Mouse (Mus musculus): ENCODE measurements around the gene Cryba4. TPM values are rescaled to one million over a fixed set of nuclear protein-coding genes. Genes with fewer than 3 reads are reported as not detected.

Gene Cryba4
- total and polyA plus RNA-seq, 3 experiments, result 5.3 to 14.4 (median 7.1) TPM

- Histone ChIP-seq H3K79me2 (replicated peaks; ENCODE audit: control insufficient read depth, insufficient read depth, low read length) (peaks cover 5% of the 10 kb centered on the region), H3K9ac (ENCODE audit: low read depth, low read length) (no peak overlapping the region), H3K27ac (peak overlapping the region; percentile 71), H3K27me3 (ENCODE audit: control insufficient read depth, insufficient read depth, low read length) (no peaks in the 10 kb centered on the region), H3K4me1 (ENCODE audit: control insufficient read depth, insufficient read depth, low read length) (peaks cover 55% of the 10 kb centered on the region), H3K4me3 (no peak overlapping the region), H3K36me3 (ENCODE audit: control insufficient read depth, insufficient read depth, low read length) (no peaks in the 10 kb centered on the region; the same call in 1 of the 2 replicates)
- DNase-seq, result no peak
- WGBS, result 60% methylated on average over 15 of the region's 15 CpGs
- TF ChIP-seq CTCF (IDR thresholded peaks at IDR 0.05) (no peak), EP300 (IDR thresholded peaks at IDR 0.05; ENCODE audit: insufficient read depth, low read depth, low read length) (no peak), POLR2A (IDR thresholded peaks at IDR 0.05; ENCODE audit: insufficient read depth, low read depth, low read length) (no peak)
- intact Hi-C loops (cut with DNase I), result loop anchor here (1.0 to 2.0 kb wide), 2 partner anchors 8 to 46 kb away; partner anchors contain the start of gene Tfip11
Measured at GRCm38 (mm10) chr5:112280863-112281660, 28.7 kb upstream of the Cryba4 start.

GRCm38 (mm10) chr5:112280151-112280550 lies 27.8 kb upstream of the Cryba4 start:
- peak; percentile 47 to 73 for DNase-seq
- 43% methylated on average over 7 of the region's 7 CpGs for WGBS
- Histone ChIP-seq H3K4me1 (ENCODE audit: control insufficient read depth, insufficient read depth, low read length) (peaks cover 49% of the 10 kb centered on the region), H3K4me3 (no peak overlapping the region), H3K79me2 (replicated peaks; ENCODE audit: control insufficient read depth, insufficient read depth, low read length) (no peaks in the 10 kb centered on the region; the same call in 1 of the 2 replicates), H3K36me3 (ENCODE audit: control insufficient read depth, insufficient read depth, low read length) (no peaks in the 10 kb centered on the region; the same call in 1 of the 2 replicates), H3K27ac (peak overlapping the region; percentile 71), H3K9ac (ENCODE audit: low read depth, low read length) (peak overlapping the region; percentile 0; the same call in 1 of the 2 replicates), H3K27me3 (ENCODE audit: control insufficient read depth, insufficient read depth, low read length) (no peaks in the 10 kb centered on the region)
- intact Hi-C loops (cut with DNase I), result loop anchor here (1.0 to 2.0 kb wide), 2 partner anchors 9 to 47 kb away; partner anchors contain the start of gene Tfip11
- TF ChIP-seq EP300 (IDR thresholded peaks at IDR 0.05; ENCODE audit: insufficient read depth, low read depth, low read length), result no peak
- no peak for TF ChIP-seq POLR2A (IDR thresholded peaks at IDR 0.05; ENCODE audit: insufficient read depth, low read depth, low read length)
- TF ChIP-seq CTCF (IDR thresholded peaks at IDR 0.05), result no peak

DNA sequence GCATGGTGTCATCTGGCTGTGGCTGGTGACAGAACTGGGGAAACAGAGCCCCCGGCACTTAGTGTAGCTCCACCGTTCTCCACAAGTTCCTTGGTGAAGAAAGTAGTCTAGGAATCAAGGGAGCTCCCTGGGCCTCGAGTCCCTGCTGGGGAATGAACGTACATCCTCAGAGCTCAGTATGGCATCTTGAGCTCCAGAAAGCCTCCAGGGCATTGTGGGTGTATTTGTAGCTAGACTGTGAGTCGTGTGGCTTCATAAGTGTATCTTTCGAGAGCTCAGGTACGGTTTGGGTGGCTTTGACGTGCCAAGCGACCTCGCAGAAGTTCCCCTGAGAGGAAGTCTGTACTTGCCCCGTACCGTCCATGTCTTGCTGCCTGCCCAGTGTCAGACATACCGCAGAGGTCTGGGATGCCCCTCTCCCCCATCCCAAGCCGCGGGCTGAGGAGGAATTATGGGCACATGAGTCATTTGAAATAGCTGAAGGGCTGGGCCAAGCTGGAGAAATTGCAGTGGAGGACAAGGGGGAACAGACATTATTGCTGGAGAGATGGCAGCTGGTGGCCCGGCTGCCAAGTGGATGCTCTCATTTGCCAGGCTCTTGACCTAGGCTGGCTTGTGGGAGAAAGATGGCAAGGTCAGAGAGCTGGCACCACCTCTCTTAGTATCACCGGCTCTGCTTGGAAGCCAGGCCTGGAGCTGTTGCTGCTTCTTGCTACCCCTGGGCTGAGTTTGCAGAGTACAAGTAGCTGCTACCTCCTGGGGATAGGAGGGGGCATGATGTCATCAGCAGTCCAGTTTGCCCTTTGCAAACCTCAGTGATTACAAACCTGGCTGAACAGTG lies 27.1 kb upstream of the Cryba4 start:
- H3K4me1 ChIP-seq (ENCODE audit: control insufficient read depth, insufficient read depth, low read length), result peaks cover 42% of the 10 kb centered on the region
- no peaks in the 10 kb centered on the region for H3K27me3 ChIP-seq (ENCODE audit: control insufficient read depth, insufficient read depth, low read length)
- H3K79me2 ChIP-seq (replicated peaks; ENCODE audit: control insufficient read depth, insufficient read depth, low read length), result no peaks in the 10 kb centered on the region; the same call in 1 of the 2 replicates
- H3K9ac ChIP-seq (ENCODE audit: low read depth, low read length), result peak overlapping the region; percentile 6; the same call in 1 of the 2 replicates
- DNase-seq, result peak; percentile 61 to 79
- no peak for TF ChIP-seq EP300 (IDR thresholded peaks at IDR 0.05; ENCODE audit: insufficient read depth, low read depth, low read length)
- no peak for TF ChIP-seq CTCF (IDR thresholded peaks at IDR 0.05)
- TF ChIP-seq POLR2A (IDR thresholded peaks at IDR 0.05; ENCODE audit: insufficient read depth, low read depth, low read length), result no peak
- H3K27ac ChIP-seq, result peak overlapping the region; percentile 71
- intact Hi-C loops (cut with DNase I), result loop anchor here (1.0 to 2.0 kb wide), 2 partner anchors 10 to 47 kb away; partner anchors contain the start of gene Tfip11
- no peak overlapping the region; the same call in 1 of the 2 replicates for H3K4me3 ChIP-seq
- WGBS, result 21% methylated on average over 17 of the region's 17 CpGs
- no peaks in the 10 kb centered on the region; the same call in 1 of the 2 replicates for H3K36me3 ChIP-seq (ENCODE audit: control insufficient read depth, insufficient read depth, low read length)

DNA sequence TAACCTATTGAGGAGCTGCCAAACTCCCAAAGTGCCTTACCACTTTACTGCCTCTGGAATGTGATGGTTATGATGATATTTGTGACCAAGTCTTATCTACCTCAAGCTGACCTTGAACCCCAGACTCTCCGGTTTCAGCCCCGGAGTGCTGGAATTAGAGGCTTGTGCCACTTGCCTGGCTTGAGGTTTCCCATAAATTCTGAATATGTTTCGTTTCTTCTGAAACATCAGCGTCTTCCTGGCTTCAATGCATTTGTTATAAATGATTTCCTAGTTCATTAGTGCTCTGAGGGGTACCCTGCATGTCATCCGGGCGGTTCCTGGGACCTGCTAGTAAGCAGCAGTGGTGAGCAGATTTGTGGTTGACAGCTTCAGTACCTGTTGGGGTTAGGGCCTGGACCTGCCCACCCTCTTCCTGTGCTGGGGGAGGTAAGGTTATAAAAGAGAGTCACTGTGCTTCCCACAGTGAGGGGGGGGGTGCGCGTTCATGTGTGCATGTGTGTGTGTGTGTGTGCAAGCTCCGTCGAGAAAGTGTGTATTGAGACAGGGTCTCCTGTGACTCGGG lies 25.7 kb upstream of the Cryba4 start:
- H3K4me1 ChIP-seq (ENCODE audit: control insufficient read depth, insufficient read depth, low read length), result peaks cover 33% of the 10 kb centered on the region
- H3K4me3 ChIP-seq, result peak overlapping the region; percentile 62
- no peaks in the 10 kb centered on the region; the same call in 1 of the 2 replicates for H3K79me2 ChIP-seq (replicated peaks; ENCODE audit: control insufficient read depth, insufficient read depth, low read length)
- TF ChIP-seq EP300 (IDR thresholded peaks at IDR 0.05; ENCODE audit: insufficient read depth, low read depth, low read length) (no peak), CTCF (IDR thresholded peaks at IDR 0.05) (no peak), POLR2A (IDR thresholded peaks at IDR 0.05; ENCODE audit: insufficient read depth, low read depth, low read length) (no peak)
- H3K27me3 ChIP-seq (ENCODE audit: control insufficient read depth, insufficient read depth, low read length), result no peaks in the 10 kb centered on the region
- WGBS, result 60% methylated on average over 11 of the region's 11 CpGs
- DNase-seq, result no peak
- intact Hi-C loops (cut with DNase I), result no loop called here
- no peaks in the 10 kb centered on the region; the same call in 1 of the 2 replicates for H3K36me3 ChIP-seq (ENCODE audit: control insufficient read depth, insufficient read depth, low read length)
- peak overlapping the region; percentile 40; the same call in 1 of the 2 replicates for H3K27ac ChIP-seq
- H3K9ac ChIP-seq (ENCODE audit: low read depth, low read length), result no peak overlapping the region

GRCm38 (mm10) chr5:112276907-112277348 lies 24.6 kb upstream of the Cryba4 start:
- H3K27ac ChIP-seq, result peak overlapping the region; percentile 98
- TF ChIP-seq EP300 (IDR thresholded peaks at IDR 0.05; ENCODE audit: insufficient read depth, low read depth, low read length) (no peak), POLR2A (IDR thresholded peaks at IDR 0.05; ENCODE audit: insufficient read depth, low read depth, low read length) (no peak)
- no peak for DNase-seq
- no peaks in the 10 kb centered on the region; the same call in 1 of the 2 replicates for H3K36me3 ChIP-seq (ENCODE audit: control insufficient read depth, insufficient read depth, low read length)
- H3K4me1 ChIP-seq (ENCODE audit: control insufficient read depth, insufficient read depth, low read length), result peaks cover 27% of the 10 kb centered on the region
- H3K27me3 ChIP-seq (ENCODE audit: control insufficient read depth, insufficient read depth, low read length), result no peaks in the 10 kb centered on the region
- WGBS, result under 1% methylated on average over 24 of the region's 24 CpGs
- intact Hi-C loops (cut with DNase I), result loop anchor here (1.0 kb wide), 1 partner anchor 13 kb away; no protein-coding TSS in a partner anchor
- peak overlapping the region; percentile 62 for H3K4me3 ChIP-seq
- H3K9ac ChIP-seq (ENCODE audit: low read depth, low read length), result peak overlapping the region; percentile 87
- no peaks in the 10 kb centered on the region; the same call in 1 of the 2 replicates for H3K79me2 ChIP-seq (replicated peaks; ENCODE audit: control insufficient read depth, insufficient read depth, low read length)

Measured in heart, adult 2 months (tissue).